Mouse (Mus musculus): ENCODE measurements around the gene Htatip2. TPM values are rescaled to one million over a fixed set of nuclear protein-coding genes. Genes with fewer than 3 reads are reported as not detected.

Htatip2 gene
- polyA plus RNA-seq, 1 experiment from 2014 or later: 11.3 TPM

GRCm38 (mm10) chr7:49778114-49778901 lies 19.4 kb downstream of the Htatip2 start, which contains the start of gene Prmt3:
Gene Prmt3, plus strand, starts transcription at chr7:49778346.
- H3K27me3 ChIP-seq (ENCODE audit: control insufficient read depth, insufficient read depth, low read length): no peaks in the 10 kb centered on the region
- H3K4me3 ChIP-seq (ENCODE audit: low read depth, low read length): peak within 1 kb of the TSS; percentile 68
- peak within 1 kb of the TSS; percentile 77 for H3K27ac ChIP-seq (ENCODE audit: low read length)
- H3K4me1 ChIP-seq (ENCODE audit: control insufficient read depth, insufficient read depth, low read length): peaks cover 10% of the 10 kb centered on the region; the same call in 1 of the 2 replicates
- peak; percentile 95 for ATAC-seq (ENCODE audit: insufficient number of reproducible peaks, insufficient read depth, low FRiP score, low read depth)
- H3K9me3 ChIP-seq (ENCODE audit: control insufficient read depth, low read depth, low read length): no peaks in the 10 kb centered on the region
- H3K36me3 ChIP-seq (ENCODE audit: control insufficient read depth, insufficient read depth, low read length): peaks cover 7% of the 10 kb centered on the region; the same call in 1 of the 2 replicates
- WGBS: under 1% methylated on average over 81 of the region's 92 CpGs
- H3K9ac ChIP-seq (replicated peaks; ENCODE audit: low read depth, low read length): peak within 1 kb of the TSS; percentile 64
- peak within 1 kb of the TSS; percentile 76 for H3K4me2 ChIP-seq (replicated peaks; ENCODE audit: low read depth, low read length)

GRCm38 (mm10) chr7:49778904-49779615 lies 20.1 kb downstream of the Htatip2 start:
- H3K27me3 ChIP-seq (ENCODE audit: control insufficient read depth, insufficient read depth, low read length): no peaks in the 10 kb centered on the region
- ATAC-seq (ENCODE audit: insufficient number of reproducible peaks, insufficient read depth, low FRiP score, low read depth): no peak
- peak overlapping the region; percentile 68 for H3K4me3 ChIP-seq (ENCODE audit: low read depth, low read length)
- H3K9me3 ChIP-seq (ENCODE audit: control insufficient read depth, low read depth, low read length): no peaks in the 10 kb centered on the region
- H3K4me1 ChIP-seq (ENCODE audit: control insufficient read depth, insufficient read depth, low read length): peaks cover 10% of the 10 kb centered on the region; the same call in 1 of the 2 replicates
- H3K4me2 ChIP-seq (replicated peaks; ENCODE audit: low read depth, low read length): peak overlapping the region; percentile 76
- H3K36me3 ChIP-seq (ENCODE audit: control insufficient read depth, insufficient read depth, low read length): peaks cover 8% of the 10 kb centered on the region
- H3K9ac ChIP-seq (replicated peaks; ENCODE audit: low read depth, low read length): no peak overlapping the region
- no peak overlapping the region; the same call in 1 of the 2 replicates for H3K27ac ChIP-seq (ENCODE audit: low read length)
- WGBS: 69% methylated on average over 12 of the region's 12 CpGs

- no peak overlapping the region for H3K27ac ChIP-seq (ENCODE audit: low read length)
- H3K27me3 ChIP-seq (ENCODE audit: control insufficient read depth, insufficient read depth, low read length): no peaks in the 10 kb centered on the region
- WGBS: 91% methylated on average over 2 of the region's 2 CpGs
- no peak overlapping the region for H3K9ac ChIP-seq (replicated peaks; ENCODE audit: low read depth, low read length)
- H3K9me3 ChIP-seq (ENCODE audit: control insufficient read depth, low read depth, low read length): no peaks in the 10 kb centered on the region
- peaks cover 10% of the 10 kb centered on the region; the same call in 1 of the 2 replicates for H3K4me1 ChIP-seq (ENCODE audit: control insufficient read depth, insufficient read depth, low read length)
- H3K36me3 ChIP-seq (ENCODE audit: control insufficient read depth, insufficient read depth, low read length): peaks cover 18% of the 10 kb centered on the region
- no peak overlapping the region for H3K4me2 ChIP-seq (replicated peaks; ENCODE audit: low read depth, low read length)
- H3K4me3 ChIP-seq (ENCODE audit: low read depth, low read length): no peak overlapping the region
- no peak for ATAC-seq (ENCODE audit: insufficient number of reproducible peaks, insufficient read depth, low FRiP score, low read depth)
Observed at GRCm38 (mm10) chr7:49783017-49783416, 24.1 kb downstream of the Htatip2 start.

GRCm38 (mm10) chr7:49785141-49785540 lies 26.2 kb downstream of the Htatip2 start:
- no peak for ATAC-seq (ENCODE audit: insufficient number of reproducible peaks, insufficient read depth, low FRiP score, low read depth)
- WGBS: 96% methylated on average over 7 of the region's 7 CpGs
- no peak overlapping the region for H3K9ac ChIP-seq (replicated peaks; ENCODE audit: low read depth, low read length)
- H3K4me2 ChIP-seq (replicated peaks; ENCODE audit: low read depth, low read length): no peak overlapping the region
- H3K4me3 ChIP-seq (ENCODE audit: low read depth, low read length): no peak overlapping the region
- H3K36me3 ChIP-seq (ENCODE audit: control insufficient read depth, insufficient read depth, low read length): peaks cover 18% of the 10 kb centered on the region
- H3K27me3 ChIP-seq (ENCODE audit: control insufficient read depth, insufficient read depth, low read length): no peaks in the 10 kb centered on the region
- peaks cover 4% of the 10 kb centered on the region; the same call in 1 of the 2 replicates for H3K4me1 ChIP-seq (ENCODE audit: control insufficient read depth, insufficient read depth, low read length)
- H3K27ac ChIP-seq (ENCODE audit: low read length): no peak overlapping the region
- H3K9me3 ChIP-seq (ENCODE audit: control insufficient read depth, low read depth, low read length): no peaks in the 10 kb centered on the region

GRCm38 (mm10) chr7:49786618-49787382 lies 27.9 kb downstream of the Htatip2 start:
- peaks cover 14% of the 10 kb centered on the region for H3K36me3 ChIP-seq (ENCODE audit: control insufficient read depth, insufficient read depth, low read length)

GRCm38 (mm10) chr7:49787383-49787645 lies 28.4 kb downstream of the Htatip2 start:
- Histone ChIP-seq H3K9ac (replicated peaks; ENCODE audit: low read depth, low read length) (no peak overlapping the region), H3K4me1 (ENCODE audit: control insufficient read depth, insufficient read depth, low read length) (no peaks in the 10 kb centered on the region), H3K36me3 (ENCODE audit: control insufficient read depth, insufficient read depth, low read length) (peaks cover 11% of the 10 kb centered on the region), H3K9me3 (ENCODE audit: control insufficient read depth, low read depth, low read length) (no peaks in the 10 kb centered on the region), H3K27ac (ENCODE audit: low read length) (no peak overlapping the region), H3K27me3 (ENCODE audit: control insufficient read depth, insufficient read depth, low read length) (no peaks in the 10 kb centered on the region), H3K4me2 (replicated peaks; ENCODE audit: low read depth, low read length) (no peak overlapping the region), H3K4me3 (ENCODE audit: low read depth, low read length) (no peak overlapping the region)
- WGBS: 96% methylated on average over 3 of the region's 3 CpGs
- ATAC-seq (ENCODE audit: insufficient number of reproducible peaks, insufficient read depth, low FRiP score, low read depth): no peak

More at GRCm38 (mm10) chr7:49786618-49787382, 27.9 kb downstream of the Htatip2 start:
- Histone ChIP-seq H3K9ac (replicated peaks; ENCODE audit: low read depth, low read length) (no peak overlapping the region), H3K4me1 (ENCODE audit: control insufficient read depth, insufficient read depth, low read length) (no peaks in the 10 kb centered on the region), H3K9me3 (ENCODE audit: control insufficient read depth, low read depth, low read length) (no peaks in the 10 kb centered on the region), H3K4me2 (replicated peaks; ENCODE audit: low read depth, low read length) (no peak overlapping the region), H3K27ac (ENCODE audit: low read length) (no peak overlapping the region), H3K27me3 (ENCODE audit: control insufficient read depth, insufficient read depth, low read length) (no peaks in the 10 kb centered on the region), H3K4me3 (ENCODE audit: low read depth, low read length) (no peak overlapping the region)
- ATAC-seq (ENCODE audit: insufficient number of reproducible peaks, insufficient read depth, low FRiP score, low read depth): no peak
- WGBS: 66% methylated on average over 12 of the region's 12 CpGs

- Histone ChIP-seq H3K36me3 (ENCODE audit: control insufficient read depth, insufficient read depth, low read length) (peaks cover 34% of the 10 kb centered on the region), H3K27ac (ENCODE audit: low read length) (no peak overlapping the region), H3K4me1 (ENCODE audit: control insufficient read depth, insufficient read depth, low read length) (no peaks in the 10 kb centered on the region), H3K9me3 (ENCODE audit: control insufficient read depth, low read depth, low read length) (no peaks in the 10 kb centered on the region), H3K4me3 (ENCODE audit: low read depth, low read length) (no peak overlapping the region), H3K4me2 (replicated peaks; ENCODE audit: low read depth, low read length) (no peak overlapping the region), H3K27me3 (ENCODE audit: control insufficient read depth, insufficient read depth, low read length) (no peaks in the 10 kb centered on the region), H3K9ac (replicated peaks; ENCODE audit: low read depth, low read length) (no peak overlapping the region)
- 64% methylated on average over 2 of the region's 2 CpGs for WGBS
- no peak for ATAC-seq (ENCODE audit: insufficient number of reproducible peaks, insufficient read depth, low FRiP score, low read depth)
Observed at GRCm38 (mm10) chr7:49794304-49794703, 35.4 kb downstream of the Htatip2 start.

- Histone ChIP-seq H3K27ac (ENCODE audit: low read length) (no peak overlapping the region), H3K9me3 (ENCODE audit: control insufficient read depth, low read depth, low read length) (no peaks in the 10 kb centered on the region), H3K4me2 (replicated peaks; ENCODE audit: low read depth, low read length) (no peak overlapping the region), H3K4me3 (ENCODE audit: low read depth, low read length) (no peak overlapping the region), H3K27me3 (ENCODE audit: control insufficient read depth, insufficient read depth, low read length) (no peaks in the 10 kb centered on the region), H3K9ac (replicated peaks; ENCODE audit: low read depth, low read length) (no peak overlapping the region), H3K4me1 (ENCODE audit: control insufficient read depth, insufficient read depth, low read length) (no peaks in the 10 kb centered on the region), H3K36me3 (ENCODE audit: control insufficient read depth, insufficient read depth, low read length) (peaks cover 43% of the 10 kb centered on the region)
- ATAC-seq (ENCODE audit: insufficient number of reproducible peaks, insufficient read depth, low FRiP score, low read depth): no peak
- 71% methylated on average over 1 of the region's 1 CpGs for WGBS
Observed at GRCm38 (mm10) chr7:49797171-49797570, 38.3 kb downstream of the Htatip2 start.

Measured in stomach, embryonic 14.5 days (tissue).